Comparison of ENCODE assay signal across 18 mouse cellular contexts in the genomic region with DNA sequence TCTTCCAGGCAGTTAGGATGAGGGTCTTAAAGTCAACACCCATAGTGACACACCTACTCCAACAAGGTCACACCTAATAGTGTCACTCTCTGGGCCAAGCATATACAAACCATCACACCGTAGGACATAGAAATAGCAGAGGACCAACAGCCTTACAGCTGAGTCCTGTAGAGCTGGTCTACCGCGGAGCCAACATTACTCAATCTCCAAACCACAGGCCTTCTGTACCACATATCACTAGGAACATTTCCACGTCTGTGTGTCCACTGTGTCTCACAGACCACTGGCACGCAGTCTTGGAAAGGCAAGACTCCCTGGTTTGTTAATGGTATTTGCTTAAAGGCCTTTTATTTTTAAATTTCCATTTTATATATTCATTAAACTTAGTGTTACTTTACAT.
"Had no signal": no experiment of that assay in that cellular context is flagged by ENCODE, and none has a peak within 500 bp of the region (broad histone marks: within the 10 kb centered on the region; RNA-seq: fewer than 3 reads in every experiment).

No protein-coding gene starts in this region.

- ATAC-seq: hindbrain, postnatal 0 days; intestine, embryonic 16.5 days; liver, embryonic 12.5 days had no signal

- DNase-seq: gastrocnemius, adult 2 months; gastrocnemius, postnatal 10 days; gastrocnemius, postnatal 25 days; heart, adult 11 months; heart, adult 2 months; heart, postnatal 14 days; heart, postnatal 36 days; kidney, adult 11 months; kidney, adult 8-10 months; kidney, postnatal 10 days; kidney, postnatal 25 days; kidney, postnatal 4 days; layer of hippocampus, adult 9-11 months; layer of hippocampus, postnatal 36 days; left cerebral cortex, postnatal 4 days had no signal
